Mouse (Mus musculus): ENCODE data around the gene Rc3h2.

- TF ChIP-seq CTCF (IDR thresholded peaks at IDR 0.05; ENCODE audit: low read depth, low read length) (no peak), POLR2A (IDR thresholded peaks at IDR 0.05; ENCODE audit: insufficient read depth, low read length) (no peak), EP300 (IDR thresholded peaks at IDR 0.05; ENCODE audit: insufficient read depth, low read depth, low read length) (no peak)
Measured at GRCm38 (mm10) chr2:37466266-37466665, 43.6 kb upstream of the Rc3h2 start.
